Mouse (Mus musculus): ENCODE measurements around the gene Olfr510. TPM values are rescaled to one million over a fixed set of nuclear protein-coding genes. Genes with fewer than 3 reads are reported as not detected.
"Not testable (repeated sequence)": the region's sequence is repeated elsewhere in the genome, so short reads cannot be mapped to it uniquely, and the experiment has no call there.

The Olfr510 gene
- total RNA-seq (2022), result not detected

DNA sequence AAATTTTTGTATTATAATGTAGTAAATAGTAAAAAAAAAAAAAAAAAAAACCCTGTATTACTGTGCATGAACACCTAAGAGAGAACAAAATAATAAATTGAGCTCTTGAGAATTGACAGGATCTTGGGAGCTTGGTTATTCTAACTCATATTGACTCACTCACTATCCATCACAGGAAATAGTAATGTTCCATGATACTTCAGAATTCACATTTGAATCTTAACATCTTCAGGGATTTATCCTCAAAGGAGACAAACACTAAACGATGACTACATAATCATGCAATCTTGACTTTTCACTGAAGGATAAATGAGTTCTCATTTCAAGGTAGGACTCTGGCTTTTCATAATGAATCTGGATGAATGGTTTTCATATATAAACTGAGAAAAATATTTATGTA lies at the start of gene Olfr510:
Olfr510 (plus strand) TSS at position 301 of the 400 bp plus-strand sequence.
- DNase-seq (ENCODE audit: low spot score in 2 of 2), result no peak

DNA sequence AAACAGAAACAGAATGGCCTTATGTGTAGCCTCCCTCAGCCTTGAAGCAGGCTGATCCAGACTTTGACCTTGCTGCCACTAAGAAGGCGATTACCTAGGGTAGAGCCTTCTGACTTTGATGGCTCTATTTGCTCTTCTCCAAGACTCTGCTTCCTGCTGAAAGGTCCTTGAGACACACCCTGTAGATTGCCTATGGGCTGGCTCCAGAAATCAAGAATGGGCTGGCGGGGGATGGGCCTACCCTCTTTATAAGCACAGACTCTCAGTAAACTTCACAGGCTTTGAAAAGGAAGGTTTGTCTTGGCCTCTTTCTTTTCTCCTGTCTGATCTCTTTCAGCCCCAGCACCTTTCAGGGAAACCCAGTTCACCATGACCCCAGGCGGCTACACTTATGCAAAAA lies 49.4 kb upstream of the Olfr510 start:
- DNase-seq (ENCODE audit: low spot score in 2 of 2), result not testable (repeated sequence)

DNA sequence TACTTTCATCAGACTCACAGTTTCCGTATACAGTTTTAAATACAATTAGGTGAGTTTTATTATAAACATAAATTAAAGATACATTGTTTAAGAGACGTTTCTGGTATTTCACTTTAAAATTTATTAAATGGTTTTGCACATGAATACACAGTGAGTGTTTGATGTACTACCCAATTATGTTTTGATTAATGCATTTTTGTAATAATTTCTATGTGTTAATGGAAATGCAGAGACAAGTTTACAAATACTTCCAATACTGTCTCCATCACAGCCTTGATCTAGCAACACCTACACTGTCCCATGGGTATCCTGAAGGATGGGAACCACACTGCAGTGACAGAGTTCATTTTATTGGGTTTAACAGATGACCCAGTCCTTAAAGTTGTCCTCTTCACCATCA lies 44.7 kb upstream of the Olfr510 start, which contains the start of gene Olfr507:
Olfr507 (plus strand) TSS at position 301 of the 400 bp plus-strand sequence.
- DNase-seq (ENCODE audit: low spot score in 2 of 2), result no peak

- no peak for DNase-seq (ENCODE audit: low spot score in 2 of 2)
Observed at GRCm38 (mm10) chr7:108629694-108630093, 36.5 kb upstream of the Olfr510 start, which contains the start of gene Olfr508. TSS of gene Olfr508 (plus strand) at chr7:108629994.

DNA sequence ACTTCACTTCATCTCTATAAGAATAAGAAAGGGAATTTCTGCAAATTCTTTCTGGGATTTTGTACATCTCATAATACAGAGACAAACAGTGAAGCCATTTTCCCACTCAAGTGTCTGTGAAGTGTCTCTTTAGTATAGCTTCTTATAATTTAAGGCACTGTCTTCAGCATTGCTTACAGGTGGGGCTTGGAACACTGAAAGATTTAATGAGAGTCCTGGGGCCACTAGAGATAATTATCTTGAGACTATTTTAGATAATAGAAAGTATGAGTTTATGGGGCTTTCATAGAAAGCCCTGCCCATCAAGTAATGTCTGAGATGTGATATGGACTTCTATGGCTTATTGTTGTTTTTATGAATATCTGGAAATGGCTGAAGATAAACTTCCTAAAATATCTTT lies 14.4 kb upstream of the Olfr510 start, which contains the start of gene Olfr509:
Olfr509 (minus strand) TSS at position 101 of the 400 bp plus-strand sequence.
- DNase-seq (ENCODE audit: low spot score in 2 of 2), result no peak

DNA sequence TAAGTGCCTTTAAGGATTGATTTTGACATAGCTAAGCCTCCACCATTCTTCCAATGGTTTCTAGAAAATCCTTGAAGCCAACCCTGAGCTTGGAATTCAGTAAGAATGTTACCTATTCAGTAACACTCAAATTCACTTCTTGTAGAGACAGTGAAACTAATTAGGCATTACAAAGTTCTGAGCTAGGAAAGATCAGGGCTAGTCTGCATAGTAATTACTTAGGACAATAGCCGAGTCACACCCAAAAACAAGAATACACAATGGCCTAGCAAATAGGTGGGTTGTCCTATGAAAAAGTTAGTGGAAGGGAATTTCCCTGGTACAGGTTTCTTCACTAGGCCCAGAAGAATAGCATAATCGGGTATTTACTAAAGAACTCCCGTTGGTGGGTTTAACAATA lies 3.8 kb upstream of the Olfr510 start:
- no peak for DNase-seq (ENCODE audit: low spot score in 2 of 2)

GRCm38 (mm10) chr7:108671058-108671457 lies 4.8 kb downstream of the Olfr510 start:
- no peak for DNase-seq (ENCODE audit: low spot score in 2 of 2)

DNA sequence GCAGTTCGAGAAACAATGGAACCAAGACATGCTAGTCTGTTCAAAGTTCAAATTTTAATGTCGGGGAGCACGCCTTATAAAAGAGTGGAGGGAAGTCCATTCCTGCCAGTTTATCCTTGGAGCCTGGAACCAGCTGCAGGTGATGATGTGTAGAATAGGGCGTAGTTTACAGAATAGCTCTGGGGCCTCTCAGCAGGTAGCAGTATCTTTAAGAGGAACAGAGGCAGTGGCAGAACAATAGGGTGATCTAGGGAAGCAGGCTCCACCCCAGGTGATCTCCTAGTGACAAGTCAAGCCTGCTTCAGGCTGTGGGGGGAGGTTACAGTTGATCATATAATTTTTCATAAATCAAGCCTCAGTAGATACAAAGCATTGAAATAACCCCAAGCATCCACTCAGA lies 12.7 kb downstream of the Olfr510 start:
- DNase-seq (ENCODE audit: low spot score in 2 of 2), result no peak

DNA sequence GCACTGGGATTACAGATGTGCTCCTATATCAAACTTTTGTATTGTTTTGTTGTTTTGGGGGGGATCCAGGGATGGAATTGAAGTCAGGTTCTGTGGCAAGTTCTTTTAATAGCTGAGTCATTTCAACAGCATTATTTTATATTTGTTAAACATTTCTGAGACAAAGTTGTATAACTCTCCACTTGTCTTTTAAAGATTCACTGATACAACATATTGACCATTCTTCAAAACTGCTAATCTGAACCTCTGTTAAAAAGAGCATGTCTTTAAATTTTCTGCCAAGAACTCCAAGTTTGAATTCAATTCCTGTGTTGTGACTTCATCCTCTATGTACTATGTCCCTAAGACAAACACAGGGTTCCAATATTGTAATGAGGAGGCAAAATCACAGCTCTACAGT lies 46.8 kb downstream of the Olfr510 start, which contains the start of gene Olfr512:
Olfr512 (plus strand) TSS at position 301 of the 400 bp plus-strand sequence.
- DNase-seq (ENCODE audit: low spot score in 2 of 2), result no peak

Other genes with a start within 250 kb of the Olfr510 start
- not detected for gene Olfr497, start 246.0 kb upstream of the Olfr510 start, total RNA-seq (2022)
- gene Olfr498, start 201.1 kb upstream of the Olfr510 start, total RNA-seq (2022), result not detected
- gene Olfr502, start 141.4 kb upstream of the Olfr510 start, total RNA-seq (2022), result not detected
- not detected for gene Olfr503, start 121.9 kb upstream of the Olfr510 start, total RNA-seq (2022)
- gene Olfr504, start 100.6 kb upstream of the Olfr510 start, total RNA-seq (2022), result not detected
- gene Olfr506, start 55.6 kb upstream of the Olfr510 start, total RNA-seq (2022), result not detected
- not detected for gene Olfr507, start 44.6 kb upstream of the Olfr510 start, total RNA-seq (2022)
- gene Olfr508, start 36.4 kb upstream of the Olfr510 start, total RNA-seq (2022), result not detected
- not detected for gene Olfr509, start 14.5 kb upstream of the Olfr510 start, total RNA-seq (2022)
- not detected for gene Olfr512, start 46.9 kb downstream of the Olfr510 start, total RNA-seq (2022)
- not detected for gene Olfr513, start 84.6 kb downstream of the Olfr510 start, total RNA-seq (2022)
- gene Olfr514, start 159.6 kb downstream of the Olfr510 start, total RNA-seq (2022), result not detected
- gene Olfr516, start 184.1 kb downstream of the Olfr510 start, total RNA-seq (2022), result not detected
- not detected for gene Olfr517, start 206.0 kb downstream of the Olfr510 start, total RNA-seq (2022)
- not detected for gene Olfr518, start 218.6 kb downstream of the Olfr510 start, total RNA-seq (2022)
- gene Olfr519, start 228.0 kb downstream of the Olfr510 start, total RNA-seq (2022), result not detected